Mouse (Mus musculus): Measurements from ENCODE around the gene Trim10. TPM values are rescaled to one million over a fixed set of nuclear protein-coding genes. Genes with fewer than 3 reads are reported as not detected.

Gene Trim10
- total RNA-seq, 2 experiments from 2014 or later, result not detected

DNA sequence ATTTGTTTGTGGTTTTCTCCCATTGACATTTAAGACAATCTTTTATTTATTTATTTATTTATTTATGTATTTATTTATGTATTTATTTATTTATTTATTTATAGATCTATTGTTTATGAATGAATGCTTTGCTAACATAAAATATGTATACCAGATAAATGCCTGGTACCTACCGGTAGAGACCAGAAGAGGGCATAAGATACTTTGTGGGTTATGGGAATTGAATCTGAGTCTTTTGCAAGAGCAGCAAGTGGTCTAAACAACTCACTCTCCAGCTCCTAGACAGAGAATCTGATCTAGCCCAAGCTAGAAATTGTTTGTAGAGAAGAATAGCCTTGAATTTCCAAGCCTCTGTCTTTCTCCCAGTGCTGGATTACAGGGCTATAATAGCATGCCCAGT, 31.3 kb downstream of the Trim10 start:
- no peak; the same call in 1 of the 2 replicates for ATAC-seq (replicated peaks; ENCODE audit: poor library complexity, severe bottlenecking)

DNA sequence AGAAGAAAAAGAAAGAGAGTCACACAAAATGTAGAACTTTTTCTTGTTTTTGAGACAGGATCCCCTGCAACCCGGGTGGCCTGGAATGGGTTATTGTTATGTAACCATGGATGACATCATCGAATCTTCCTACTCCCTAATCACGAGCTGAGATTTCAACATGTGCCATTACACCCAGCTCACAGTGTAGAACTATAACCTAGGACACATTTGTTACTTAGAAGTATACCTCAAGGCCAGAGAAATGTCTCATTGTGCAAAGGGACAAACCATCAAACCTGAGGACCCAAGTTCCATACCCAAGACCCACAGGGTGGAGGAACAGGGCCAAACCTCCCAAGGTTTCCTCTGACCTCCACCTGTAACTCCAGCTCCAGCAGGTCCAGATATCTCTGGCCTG, 34.3 kb downstream of the Trim10 start:
- ATAC-seq (replicated peaks; ENCODE audit: poor library complexity, severe bottlenecking), result peak; percentile 46; the same call in 1 of the 2 replicates

DNA sequence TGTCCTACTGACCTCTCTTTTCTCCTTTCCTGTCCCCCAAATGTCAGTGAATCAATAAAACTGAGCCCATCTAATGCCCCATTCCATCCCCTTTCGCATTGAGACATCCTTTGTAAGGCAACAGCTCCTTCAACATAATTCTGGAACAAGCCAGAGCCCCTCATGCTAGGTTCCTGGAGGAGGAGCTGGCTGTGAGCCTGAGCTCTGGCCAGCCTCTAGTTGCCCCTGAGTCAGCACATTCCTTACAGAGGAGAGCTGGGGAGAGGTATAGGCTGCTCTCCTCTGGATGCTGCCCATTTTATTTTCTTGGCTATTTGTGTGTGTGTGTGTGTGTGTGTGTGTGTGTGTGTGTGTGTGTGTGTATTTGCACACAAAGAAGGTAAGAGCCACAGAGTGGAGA, 38.9 kb downstream of the Trim10 start:
- ATAC-seq (replicated peaks; ENCODE audit: poor library complexity, severe bottlenecking), result no peak

DNA sequence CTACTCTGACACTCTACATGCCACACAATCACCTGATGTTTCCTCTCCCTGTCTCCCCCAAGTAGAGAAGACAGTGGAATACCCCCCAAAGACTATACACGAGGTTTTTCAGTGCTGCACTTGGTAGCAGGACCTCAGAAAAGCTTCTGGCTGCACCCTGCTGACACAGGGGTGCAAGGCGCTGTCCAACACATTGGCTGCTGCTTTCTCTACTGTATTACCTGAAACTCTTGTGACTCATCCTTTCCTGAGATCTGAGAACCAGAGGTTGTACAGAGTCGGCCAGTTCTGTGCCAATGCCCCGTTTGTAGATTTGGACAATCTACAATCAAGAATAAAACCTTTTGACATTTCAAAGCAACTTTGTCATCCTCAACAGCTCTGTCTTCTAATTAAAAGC, 40.4 kb downstream of the Trim10 start:
- no peak for ATAC-seq (replicated peaks; ENCODE audit: poor library complexity, severe bottlenecking)

DNA sequence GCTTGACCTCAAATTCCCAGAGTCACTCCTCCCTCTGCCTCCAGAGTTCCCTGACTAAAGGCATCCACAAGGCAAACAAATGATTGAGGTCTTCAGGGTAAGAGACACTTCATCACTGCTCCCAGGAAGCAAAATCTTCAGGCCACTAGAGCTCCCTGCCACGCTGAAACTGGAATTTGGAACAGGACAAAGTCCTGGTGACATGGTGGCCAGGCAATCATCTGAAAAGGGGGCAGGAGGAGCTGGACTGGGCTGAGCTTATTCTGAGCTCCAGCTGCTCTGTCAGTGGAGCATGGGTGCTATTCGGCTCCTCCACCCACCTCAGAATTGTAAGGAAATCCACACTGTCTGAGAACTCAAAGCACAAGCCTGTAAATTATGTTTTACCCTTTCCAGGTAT, 42.7 kb downstream of the Trim10 start:
- ATAC-seq (replicated peaks; ENCODE audit: poor library complexity, severe bottlenecking), result no peak

DNA sequence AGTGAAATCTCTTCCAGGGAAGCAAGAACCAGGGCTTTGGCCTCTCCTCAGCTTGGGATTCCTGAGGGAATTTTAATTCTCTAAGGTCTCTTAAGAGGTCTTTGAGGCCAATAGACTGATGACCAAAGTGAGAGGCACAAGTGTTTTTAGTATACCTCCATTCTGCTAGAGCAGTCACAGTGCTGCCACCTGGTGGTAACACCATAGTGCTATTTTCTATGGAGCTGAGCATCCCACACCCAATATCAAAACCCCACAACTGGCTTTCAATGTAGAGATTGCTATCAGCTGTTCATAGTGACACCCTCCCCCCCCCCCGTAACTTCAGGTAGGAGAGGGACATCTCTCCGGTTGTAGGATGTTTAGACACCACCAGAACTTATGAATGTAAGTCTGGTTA, 44.7 kb downstream of the Trim10 start:
- ATAC-seq (replicated peaks; ENCODE audit: poor library complexity, severe bottlenecking), result peak; percentile 77

DNA sequence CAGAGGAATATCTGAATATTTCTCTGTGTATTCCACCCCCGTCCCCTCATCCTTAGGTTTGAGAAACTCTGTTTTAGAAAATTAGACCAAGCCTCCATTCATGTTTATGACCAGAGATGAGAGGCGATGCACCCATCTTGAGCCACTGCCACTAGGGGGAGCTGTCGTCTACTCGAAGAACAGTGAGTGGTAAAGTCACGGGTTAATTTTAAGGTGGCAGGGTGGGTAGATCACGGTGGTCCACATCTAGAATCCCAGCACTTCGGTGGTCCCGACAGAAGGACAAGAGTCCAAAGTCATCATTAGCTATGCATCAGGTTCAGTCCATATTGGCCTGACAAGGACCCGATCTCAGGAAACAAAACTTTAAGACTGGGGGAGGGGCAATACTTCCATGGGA, 45.7 kb downstream of the Trim10 start:
- ATAC-seq (replicated peaks; ENCODE audit: poor library complexity, severe bottlenecking), result peak; percentile 62; the same call in 1 of the 2 replicates

DNA sequence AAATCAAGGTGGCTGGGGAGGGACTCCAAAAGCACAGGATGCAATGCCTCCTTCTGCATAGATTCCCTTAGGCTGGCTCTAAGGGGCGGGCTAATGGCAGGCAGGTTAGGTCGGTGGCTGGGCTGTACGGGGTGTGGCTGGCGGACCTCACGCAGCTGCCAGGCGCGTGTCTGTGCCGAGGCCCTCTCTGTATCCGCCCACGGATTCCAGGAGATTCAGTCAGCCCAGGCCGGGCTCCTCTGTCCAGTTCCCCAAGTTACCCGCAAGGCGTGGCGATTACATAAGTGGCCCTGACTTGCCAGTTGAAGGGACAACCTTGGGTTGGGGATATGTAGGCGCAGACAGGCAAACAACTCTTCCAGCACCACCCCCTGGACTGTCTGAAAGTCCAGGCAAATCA, 50.9 kb downstream of the Trim10 start:
- no peak for ATAC-seq (replicated peaks; ENCODE audit: poor library complexity, severe bottlenecking)

DNA sequence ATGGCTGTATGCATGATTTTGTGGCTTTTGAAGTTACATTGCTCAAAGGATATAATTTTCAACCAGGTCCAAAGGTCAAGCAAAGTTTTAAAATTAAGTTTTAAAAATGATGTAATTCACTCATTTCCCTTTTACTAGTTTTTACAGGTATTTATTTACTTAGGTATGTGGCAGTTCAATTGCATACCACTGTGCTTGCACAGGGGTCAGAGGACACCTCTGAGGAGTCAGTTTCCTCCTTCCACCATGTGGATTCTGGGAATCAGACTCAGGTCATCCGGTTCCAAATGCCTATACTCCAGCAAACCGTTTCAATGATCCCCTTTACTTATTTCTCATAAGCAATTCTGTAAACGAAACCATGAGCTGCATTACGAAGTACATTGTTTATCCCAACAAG, 53.3 kb downstream of the Trim10 start:
- no peak for ATAC-seq (replicated peaks; ENCODE audit: poor library complexity, severe bottlenecking)

DNA sequence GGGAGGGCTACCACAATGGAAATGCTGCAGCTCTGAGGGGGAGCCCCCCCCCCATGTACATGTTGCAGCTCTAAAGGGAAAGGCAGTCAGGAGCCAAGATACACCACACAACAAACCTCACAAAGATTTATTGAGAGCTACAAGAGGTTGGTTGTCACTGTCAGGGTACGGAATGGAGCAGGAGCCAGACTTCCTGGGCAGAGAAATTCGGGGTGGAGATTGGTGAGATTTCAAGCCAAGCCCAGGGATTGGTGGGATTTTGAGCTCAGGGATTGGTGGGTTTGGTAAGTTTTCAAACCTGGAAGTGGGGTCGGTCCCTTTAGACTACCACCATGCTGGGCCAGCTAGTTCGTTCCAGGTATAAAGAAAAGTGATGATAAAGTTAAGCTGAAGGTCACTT, 54.1 kb downstream of the Trim10 start:
- no peak for ATAC-seq (replicated peaks; ENCODE audit: poor library complexity, severe bottlenecking)

Other genes starting within 250 kb of the Trim10 start
- gene H2-M9, start 226.9 kb upstream of the Trim10 start, total RNA-seq (2014; fragmentation: Nextera tagmentation), result not detected in 2 replicates
- not detected in 2 replicates for gene H2-M9, start 226.9 kb upstream of the Trim10 start, total RNA-seq (2017)
- not detected in 2 replicates for gene H2-M1, start 197.4 kb upstream of the Trim10 start, total RNA-seq (2014; fragmentation: Nextera tagmentation)
- not detected in 2 replicates for gene H2-M1, start 197.4 kb upstream of the Trim10 start, total RNA-seq (2017)
- gene H2-M10.5, start 96.7 kb upstream of the Trim10 start, total RNA-seq (2014; fragmentation: Nextera tagmentation), result not detected in 2 replicates
- gene H2-M10.5, start 96.7 kb upstream of the Trim10 start, total RNA-seq (2017), result not detected in 2 replicates
- gene H2-M10.6, start 57.4 kb upstream of the Trim10 start, total RNA-seq (2014; fragmentation: Nextera tagmentation), result not detected in 2 replicates
- gene H2-M10.6, start 57.4 kb upstream of the Trim10 start, total RNA-seq (2017), result not detected in 2 replicates
- gene Trim26, start 32.4 kb upstream of the Trim10 start, total RNA-seq (2014; fragmentation: Nextera tagmentation), result 16.1 and 25.1 TPM in 2 replicates
- 8.4 and 11.9 TPM in 2 replicates for gene Trim26, start 32.4 kb upstream of the Trim10 start, total RNA-seq (2017)
- not detected in 2 replicates for gene Trim15, start 2.4 kb upstream of the Trim10 start, total RNA-seq (2014; fragmentation: Nextera tagmentation)
- gene Trim15, start 2.4 kb upstream of the Trim10 start, total RNA-seq (2017), result not detected in 2 replicates
- not detected in 2 replicates for gene Trim40, start 20.5 kb downstream of the Trim10 start, total RNA-seq (2014; fragmentation: Nextera tagmentation)
- gene Trim40, start 20.5 kb downstream of the Trim10 start, total RNA-seq (2017), result not detected in 2 replicates
- not detected in 2 replicates for gene Trim31, start 28.5 kb downstream of the Trim10 start, total RNA-seq (2014; fragmentation: Nextera tagmentation)
- gene Trim31, start 28.5 kb downstream of the Trim10 start, total RNA-seq (2017), result not detected in 2 replicates
- gene Rnf39, start 73.3 kb downstream of the Trim10 start, total RNA-seq (2014; fragmentation: Nextera tagmentation), result not detected in 2 replicates
- gene Rnf39, start 73.3 kb downstream of the Trim10 start, total RNA-seq (2017), result not detected in 2 replicates
- 81.0 and 96.9 TPM in 2 replicates for gene Ppp1r11, start 82.2 kb downstream of the Trim10 start, total RNA-seq (2014; fragmentation: Nextera tagmentation)
- gene Ppp1r11, start 82.2 kb downstream of the Trim10 start, total RNA-seq (2017), result 91.6 and 110 TPM in 2 replicates
- 81.6 and 134 TPM in 2 replicates for gene Znrd1, start 89.0 kb downstream of the Trim10 start, total RNA-seq (2014; fragmentation: Nextera tagmentation)
- gene Znrd1, start 89.0 kb downstream of the Trim10 start, total RNA-seq (2017), result 25.6 and 35.4 TPM in 2 replicates
- gene Znrd1as, start 89.0 kb downstream of the Trim10 start, total RNA-seq (2014; fragmentation: Nextera tagmentation), result 1.1 and 5.5 TPM in 2 replicates
- 9.1 and 11.2 TPM in 2 replicates for gene Znrd1as, start 89.0 kb downstream of the Trim10 start, total RNA-seq (2017)
- gene 2410137M14Rik, start 111.7 kb downstream of the Trim10 start, total RNA-seq (2014; fragmentation: Nextera tagmentation), result not detected in 2 replicates
- not detected in 2 replicates for gene 2410137M14Rik, start 111.7 kb downstream of the Trim10 start, total RNA-seq (2017)
- gene H2-M5, start 120.0 kb downstream of the Trim10 start, total RNA-seq (2014; fragmentation: Nextera tagmentation), result not detected in 2 replicates
- not detected in 2 replicates for gene H2-M5, start 120.0 kb downstream of the Trim10 start, total RNA-seq (2017)
- 1.2 TPM in 1 of 2 replicates, not detected in the other for gene Zfp57, start 131.6 kb downstream of the Trim10 start, total RNA-seq (2014; fragmentation: Nextera tagmentation)
- gene Zfp57, start 131.6 kb downstream of the Trim10 start, total RNA-seq (2017), result 0.57 TPM in 1 of 2 replicates, not detected in the other
- not detected in 2 replicates for gene Mog, start 153.8 kb downstream of the Trim10 start, total RNA-seq (2014; fragmentation: Nextera tagmentation)
- not detected in 2 replicates for gene Mog, start 153.8 kb downstream of the Trim10 start, total RNA-seq (2017)
- gene Gabbr1, start 176.4 kb downstream of the Trim10 start, total RNA-seq (2014; fragmentation: Nextera tagmentation), result 1.3 and 2.0 TPM in 2 replicates
- gene Gabbr1, start 176.4 kb downstream of the Trim10 start, total RNA-seq (2017), result 0.57 and 1.7 TPM in 2 replicates
- gene Olfr90, start 218.9 kb downstream of the Trim10 start, total RNA-seq (2014; fragmentation: Nextera tagmentation), result not detected in 2 replicates
- not detected in 2 replicates for gene Olfr90, start 218.9 kb downstream of the Trim10 start, total RNA-seq (2017)
- gene Olfr91, start 228.7 kb downstream of the Trim10 start, total RNA-seq (2014; fragmentation: Nextera tagmentation), result not detected in 2 replicates
- not detected in 2 replicates for gene Olfr91, start 228.7 kb downstream of the Trim10 start, total RNA-seq (2017)